Mouse (Mus musculus): ENCODE measurements around the gene Stag3. TPM values are rescaled to one million over a fixed set of nuclear protein-coding genes. Genes with fewer than 3 reads are reported as not detected.

The Stag3 gene
- polyA plus RNA-seq, 1 experiment, result 0.01 TPM

DNA sequence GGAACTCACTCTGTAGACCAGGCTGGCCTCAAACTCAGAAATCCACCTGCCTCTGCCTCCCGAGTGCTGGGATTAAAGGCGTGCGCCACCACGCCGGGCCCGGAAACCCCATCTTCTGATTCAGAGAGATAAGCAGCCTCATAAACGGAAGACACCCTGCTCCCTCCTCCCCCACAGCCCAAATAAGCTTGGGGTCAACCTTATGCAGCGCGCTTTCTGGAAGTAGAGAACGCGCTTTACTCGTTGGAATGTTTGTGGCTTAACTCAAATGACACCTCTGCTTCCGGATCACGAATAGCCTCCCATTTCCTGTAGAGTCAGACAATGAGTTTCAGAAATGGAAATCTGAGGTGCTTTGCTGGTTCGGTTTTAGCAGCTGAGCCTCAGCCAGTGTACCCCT, 789 bp downstream of the Stag3 start:
- Histone ChIP-seq H3K27me3 (ENCODE audit: control insufficient read depth, insufficient read depth, insufficient read length) (no peaks in the 10 kb centered on the region), H3K4me3 (no peak overlapping the region), H3K4me2 (ENCODE audit: low read depth) (no peak overlapping the region), H3ac (ENCODE audit: control insufficient read depth, insufficient read length) (no peak overlapping the region), H3K79me2 (ENCODE audit: control insufficient read depth, insufficient read depth) (no peaks in the 10 kb centered on the region), H3K36me3 (ENCODE audit: control insufficient read depth, insufficient read depth) (no peaks in the 10 kb centered on the region)
- TF ChIP-seq REST (IDR thresholded peaks at IDR 0.05; ENCODE audit: insufficient read depth, insufficient read length) (no peak), USF1 (IDR thresholded peaks at IDR 0.05; ENCODE audit: low read depth) (no peak), E2F4 (IDR thresholded peaks at IDR 0.05; ENCODE audit: insufficient read depth) (no peak), MYOG (IDR thresholded peaks at IDR 0.05; ENCODE audit: control insufficient read depth in 1 of 3, insufficient read depth in 1 of 3, insufficient read length in 2 of 3, low read depth in 2 of 3) (no peak), MYOD1 (IDR thresholded peaks at IDR 0.05; ENCODE audit: control insufficient read depth in 1 of 3, insufficient read length in 2 of 3, low read depth in 2 of 3) (no peak), POLR2A (IDR thresholded peaks at IDR 0.05; ENCODE audit: insufficient read length, low read depth) (no peak), POLR2AphosphoS2 (IDR thresholded peaks at IDR 0.05; ENCODE audit: insufficient read length, low read depth) (no peak), MAX (IDR thresholded peaks at IDR 0.05; ENCODE audit: low read depth) (no peak), SRF (IDR thresholded peaks at IDR 0.05; ENCODE audit: control insufficient read depth, insufficient read length, low read depth) (no peak), TCF3 (IDR thresholded peaks at IDR 0.05; ENCODE audit: insufficient read length, low read depth) (no peak), TCF12 (IDR thresholded peaks at IDR 0.05; ENCODE audit: insufficient read depth, poor library complexity, severe bottlenecking) (no peak), CEBPB (IDR thresholded peaks at IDR 0.05; ENCODE audit: insufficient read depth, poor library complexity, severe bottlenecking) (no peak)

DNA sequence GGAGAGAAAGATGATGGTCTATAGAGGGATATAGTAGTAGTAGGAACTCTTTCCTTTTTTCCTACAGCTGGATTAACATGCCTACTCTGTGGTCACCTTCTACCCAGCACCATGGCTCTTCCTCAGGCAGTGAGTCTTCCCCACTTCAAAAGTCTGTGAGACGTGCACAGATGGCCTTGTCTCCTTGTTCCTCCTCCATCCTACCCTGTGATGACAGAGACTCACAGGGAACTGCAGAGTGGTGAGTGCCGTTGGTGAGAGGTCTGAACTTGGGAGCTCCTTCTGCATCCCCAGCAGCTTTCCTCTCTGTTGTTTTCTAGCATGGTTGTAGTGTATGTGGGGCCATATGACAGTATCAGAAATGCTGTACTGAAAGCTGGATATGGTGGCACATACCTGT, 1.8 kb downstream of the Stag3 start:
- no peak overlapping the region for H3K4me2 ChIP-seq (ENCODE audit: low read depth)
- H3ac ChIP-seq (ENCODE audit: control insufficient read depth, insufficient read length), result no peak overlapping the region
- no peak overlapping the region for H3K4me3 ChIP-seq
- no peaks in the 10 kb centered on the region for H3K27me3 ChIP-seq (ENCODE audit: control insufficient read depth, insufficient read depth, insufficient read length)
- no peaks in the 10 kb centered on the region for H3K36me3 ChIP-seq (ENCODE audit: control insufficient read depth, insufficient read depth)
- no peaks in the 10 kb centered on the region for H3K79me2 ChIP-seq (ENCODE audit: control insufficient read depth, insufficient read depth)
- no peak for TF ChIP-seq MYOG (IDR thresholded peaks at IDR 0.05; ENCODE audit: control insufficient read depth in 1 of 3, insufficient read depth in 1 of 3, insufficient read length in 2 of 3, low read depth in 2 of 3)
- no peak for TF ChIP-seq POLR2A (IDR thresholded peaks at IDR 0.05; ENCODE audit: insufficient read length, low read depth)
- no peak for TF ChIP-seq TCF3 (IDR thresholded peaks at IDR 0.05; ENCODE audit: insufficient read length, low read depth)
- no peak for TF ChIP-seq CEBPB (IDR thresholded peaks at IDR 0.05; ENCODE audit: insufficient read depth, poor library complexity, severe bottlenecking)
- no peak for TF ChIP-seq E2F4 (IDR thresholded peaks at IDR 0.05; ENCODE audit: insufficient read depth)

DNA sequence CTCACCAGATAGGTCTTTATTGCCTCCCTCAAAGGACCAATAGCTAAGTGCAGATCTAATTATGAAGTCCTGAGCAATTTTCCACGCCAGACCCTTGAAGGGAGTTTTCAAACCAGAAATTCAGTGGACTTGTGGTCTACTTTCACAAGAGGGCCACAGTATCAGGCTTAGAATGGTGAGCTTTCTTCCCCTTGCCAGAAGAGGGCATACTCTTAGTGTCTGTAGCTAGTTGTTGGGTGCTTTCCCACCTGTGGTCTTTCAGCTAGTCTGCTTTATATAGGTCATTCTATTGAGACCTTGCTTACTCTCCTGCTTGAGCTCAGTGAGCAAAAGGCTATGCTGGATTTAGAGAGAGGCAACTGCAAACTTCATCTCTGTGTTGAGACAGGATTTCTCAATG, 3.5 kb downstream of the Stag3 start:
- Histone ChIP-seq H3K36me3 (ENCODE audit: control insufficient read depth, insufficient read depth) (no peaks in the 10 kb centered on the region), H3K4me2 (ENCODE audit: low read depth) (no peak overlapping the region), H3K79me2 (ENCODE audit: control insufficient read depth, insufficient read depth) (no peaks in the 10 kb centered on the region), H3K27me3 (ENCODE audit: control insufficient read depth, insufficient read depth, insufficient read length) (no peaks in the 10 kb centered on the region), H3ac (ENCODE audit: control insufficient read depth, insufficient read length) (no peak overlapping the region), H3K4me3 (no peak overlapping the region)
- TF ChIP-seq POLR2A (IDR thresholded peaks at IDR 0.05; ENCODE audit: insufficient read length, low read depth) (no peak), MAX (IDR thresholded peaks at IDR 0.05; ENCODE audit: low read depth) (no peak), SRF (IDR thresholded peaks at IDR 0.05; ENCODE audit: control insufficient read depth, insufficient read length, low read depth) (no peak), CEBPB (IDR thresholded peaks at IDR 0.05; ENCODE audit: insufficient read depth, poor library complexity, severe bottlenecking) (no peak), TCF3 (IDR thresholded peaks at IDR 0.05; ENCODE audit: insufficient read length, low read depth) (no peak), MYOG (IDR thresholded peaks at IDR 0.05; ENCODE audit: control insufficient read depth in 1 of 3, insufficient read depth in 1 of 3, insufficient read length in 2 of 3, low read depth in 2 of 3) (no peak), USF1 (IDR thresholded peaks at IDR 0.05; ENCODE audit: low read depth) (no peak), REST (IDR thresholded peaks at IDR 0.05; ENCODE audit: insufficient read depth, insufficient read length) (no peak), TCF12 (IDR thresholded peaks at IDR 0.05; ENCODE audit: insufficient read depth, poor library complexity, severe bottlenecking) (no peak), E2F4 (IDR thresholded peaks at IDR 0.05; ENCODE audit: insufficient read depth) (no peak)

DNA sequence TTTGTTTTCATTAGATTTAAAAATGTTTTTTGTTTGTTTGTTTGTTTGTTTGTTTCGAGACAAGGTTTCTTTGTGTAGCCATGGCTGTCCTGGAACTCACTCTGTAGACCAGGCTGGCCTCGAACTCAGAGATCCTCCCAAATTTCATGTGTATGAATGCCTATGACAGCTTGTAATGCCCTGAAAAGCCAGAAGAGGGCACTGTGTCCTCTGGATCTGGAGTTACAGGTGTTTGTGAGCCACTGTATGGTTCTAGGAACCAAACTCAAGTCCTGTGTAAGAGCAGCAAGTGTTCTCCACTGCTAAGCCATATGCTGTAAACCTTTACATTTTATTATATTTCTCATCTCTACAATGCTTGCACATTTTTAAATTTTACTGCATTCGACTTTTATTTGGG, 7.8 kb downstream of the Stag3 start:
- Histone ChIP-seq H3K4me2 (ENCODE audit: low read depth) (no peak overlapping the region), H3ac (ENCODE audit: control insufficient read depth, insufficient read length) (no peak overlapping the region), H3K36me3 (ENCODE audit: control insufficient read depth, insufficient read depth) (no peaks in the 10 kb centered on the region), H3K4me3 (no peak overlapping the region), H3K79me2 (ENCODE audit: control insufficient read depth, insufficient read depth) (no peaks in the 10 kb centered on the region), H3K27me3 (ENCODE audit: control insufficient read depth, insufficient read depth, insufficient read length) (no peaks in the 10 kb centered on the region)
- TF ChIP-seq TCF3 (IDR thresholded peaks at IDR 0.05; ENCODE audit: insufficient read length, low read depth), result no peak
- no peak for TF ChIP-seq MYOD1 (IDR thresholded peaks at IDR 0.05; ENCODE audit: control insufficient read depth in 1 of 3, insufficient read length in 2 of 3, low read depth in 2 of 3)
- no peak for TF ChIP-seq CEBPB (IDR thresholded peaks at IDR 0.05; ENCODE audit: insufficient read depth, poor library complexity, severe bottlenecking)
- no peak for TF ChIP-seq USF1 (IDR thresholded peaks at IDR 0.05; ENCODE audit: low read depth)
- no peak for TF ChIP-seq REST (IDR thresholded peaks at IDR 0.05; ENCODE audit: insufficient read depth, insufficient read length)
- TF ChIP-seq MAX (IDR thresholded peaks at IDR 0.05; ENCODE audit: low read depth), result no peak
- no peak for TF ChIP-seq TCF12 (IDR thresholded peaks at IDR 0.05; ENCODE audit: insufficient read depth, poor library complexity, severe bottlenecking)
- TF ChIP-seq SRF (IDR thresholded peaks at IDR 0.05; ENCODE audit: control insufficient read depth, insufficient read length, low read depth), result no peak
- TF ChIP-seq MYOG (IDR thresholded peaks at IDR 0.05; ENCODE audit: control insufficient read depth in 1 of 3, insufficient read depth in 1 of 3, insufficient read length in 2 of 3, low read depth in 2 of 3), result no peak
- no peak for TF ChIP-seq E2F4 (IDR thresholded peaks at IDR 0.05; ENCODE audit: insufficient read depth)
- TF ChIP-seq POLR2AphosphoS2 (IDR thresholded peaks at IDR 0.05; ENCODE audit: insufficient read length, low read depth), result no peak
- no peak for TF ChIP-seq POLR2A (IDR thresholded peaks at IDR 0.05; ENCODE audit: insufficient read length, low read depth)

DNA sequence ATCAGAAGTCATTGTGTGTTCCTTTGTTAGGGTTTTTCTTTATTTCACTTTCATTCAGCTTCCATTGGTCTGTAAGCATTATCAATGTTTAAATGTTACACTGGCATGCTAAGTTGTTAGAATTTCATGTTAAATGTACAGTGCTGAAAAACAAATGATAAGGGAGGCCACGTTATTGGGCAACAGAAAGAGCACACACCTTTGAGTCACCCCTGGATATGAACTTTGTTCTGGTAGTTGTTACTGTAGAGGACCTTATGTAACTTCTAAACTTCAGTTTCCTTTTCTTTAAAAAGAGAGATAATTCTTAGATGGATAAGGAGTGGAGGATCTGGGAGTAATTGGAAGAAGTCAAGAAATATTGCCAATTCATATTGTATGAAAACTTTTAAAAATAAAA, 11.6 kb downstream of the Stag3 start:
- Histone ChIP-seq H3K36me3 (ENCODE audit: control insufficient read depth, insufficient read depth) (no peaks in the 10 kb centered on the region), H3ac (ENCODE audit: control insufficient read depth, insufficient read length) (no peak overlapping the region), H3K79me2 (ENCODE audit: control insufficient read depth, insufficient read depth) (no peaks in the 10 kb centered on the region), H3K4me2 (ENCODE audit: low read depth) (no peak overlapping the region), H3K4me3 (no peak overlapping the region), H3K27me3 (ENCODE audit: control insufficient read depth, insufficient read depth, insufficient read length) (no peaks in the 10 kb centered on the region)
- TF ChIP-seq TCF12 (IDR thresholded peaks at IDR 0.05; ENCODE audit: insufficient read depth, poor library complexity, severe bottlenecking), result no peak
- TF ChIP-seq POLR2A (IDR thresholded peaks at IDR 0.05; ENCODE audit: insufficient read length, low read depth), result no peak
- TF ChIP-seq POLR2AphosphoS2 (IDR thresholded peaks at IDR 0.05; ENCODE audit: insufficient read length, low read depth), result no peak
- no peak for TF ChIP-seq MYOD1 (IDR thresholded peaks at IDR 0.05; ENCODE audit: control insufficient read depth in 1 of 3, insufficient read length in 2 of 3, low read depth in 2 of 3)
- TF ChIP-seq TCF3 (IDR thresholded peaks at IDR 0.05; ENCODE audit: insufficient read length, low read depth), result no peak
- no peak for TF ChIP-seq USF1 (IDR thresholded peaks at IDR 0.05; ENCODE audit: low read depth)
- no peak for TF ChIP-seq E2F4 (IDR thresholded peaks at IDR 0.05; ENCODE audit: insufficient read depth)
- TF ChIP-seq SRF (IDR thresholded peaks at IDR 0.05; ENCODE audit: control insufficient read depth, insufficient read length, low read depth), result no peak
- no peak for TF ChIP-seq MAX (IDR thresholded peaks at IDR 0.05; ENCODE audit: low read depth)
- TF ChIP-seq MYOG (IDR thresholded peaks at IDR 0.05; ENCODE audit: control insufficient read depth in 1 of 3, insufficient read depth in 1 of 3, insufficient read length in 2 of 3, low read depth in 2 of 3), result no peak
- no peak for TF ChIP-seq CEBPB (IDR thresholded peaks at IDR 0.05; ENCODE audit: insufficient read depth, poor library complexity, severe bottlenecking)
- TF ChIP-seq REST (IDR thresholded peaks at IDR 0.05; ENCODE audit: insufficient read depth, insufficient read length), result no peak

Data from myocyte (in vitro differentiated cells).